Mouse (Mus musculus): ENCODE results near the gene Tekt5. TPM values are rescaled to one million over a fixed set of nuclear protein-coding genes. Genes with fewer than 3 reads are reported as not detected.

Tekt5 gene
- total and polyA plus RNA-seq, 3 experiments = 0.08 to 0.90 (median 0.71) TPM

GRCm38 (mm10) chr16:10415976-10416375, 20.7 kb upstream of the Tekt5 start:
- H3K4me1 ChIP-seq (ENCODE audit: insufficient read depth, low read depth, low read length) = peaks cover 34% of the 10 kb centered on the region
- no peaks in the 10 kb centered on the region for H3K27me3 ChIP-seq (ENCODE audit: insufficient read depth, low read length)
- no peak for DNase-seq (ENCODE audit: low spot score)
- peaks cover 84% of the 10 kb centered on the region for H3K36me3 ChIP-seq (replicated peaks)
- H3K9me3 ChIP-seq (replicated peaks) = no peaks in the 10 kb centered on the region
- H3K4me3 ChIP-seq (ENCODE audit: low read depth, low read length) = no peak overlapping the region
- TF ChIP-seq GATA2 (IDR thresholded peaks at IDR 0.05; ENCODE audit: borderline replicate concordance, low read depth, low read length) (no peak), GATA1 (IDR thresholded peaks at IDR 0.05; ENCODE audit: borderline replicate concordance, low read length) (no peak), TAL1 (conservative IDR thresholded peaks at IDR 0.05; ENCODE audit: low read depth, low read length) (no peak), POLR2AphosphoS5 (IDR thresholded peaks at IDR 0.05; ENCODE audit: insufficient replicate concordance, low read depth, low read length) (no peak), CTCF (IDR thresholded peaks at IDR 0.05; ENCODE audit: low read depth, low read length) (no peak)
- no peak for ATAC-seq (ENCODE audit: extremely low read depth, insufficient number of reproducible peaks, low FRiP score, poor library complexity, severe bottlenecking)

GRCm38 (mm10) chr16:10411764-10412746, 16.8 kb upstream of the Tekt5 start, which contains the start of gene Nubp1:
Nubp1 (plus strand) TSS chr16:10411948.
- peaks cover 5% of the 10 kb centered on the region; the same call in 1 of the 2 replicates for H3K27me3 ChIP-seq (ENCODE audit: insufficient read depth, low read length)
- DNase-seq (ENCODE audit: low spot score) (peak; percentile 95), ATAC-seq (ENCODE audit: extremely low read depth, insufficient number of reproducible peaks, low FRiP score, poor library complexity, severe bottlenecking) (peak; percentile 88)
- TF ChIP-seq CTCF (IDR thresholded peaks at IDR 0.05; ENCODE audit: low read depth, low read length) (no peak), POLR2AphosphoS5 (IDR thresholded peaks at IDR 0.05; ENCODE audit: insufficient replicate concordance, low read depth, low read length) (no peak), GATA1 (IDR thresholded peaks at IDR 0.05; ENCODE audit: borderline replicate concordance, low read length) (no peak), GATA2 (IDR thresholded peaks at IDR 0.05; ENCODE audit: borderline replicate concordance, low read depth, low read length) (no peak), TAL1 (conservative IDR thresholded peaks at IDR 0.05; ENCODE audit: low read depth, low read length) (no peak)
- H3K4me3 ChIP-seq (ENCODE audit: low read depth, low read length) = peak within 1 kb of the TSS; percentile 94
- peaks cover 37% of the 10 kb centered on the region for H3K4me1 ChIP-seq (ENCODE audit: insufficient read depth, low read depth, low read length)
- H3K9me3 ChIP-seq (replicated peaks) = no peaks in the 10 kb centered on the region
- H3K36me3 ChIP-seq (replicated peaks) = peaks cover 45% of the 10 kb centered on the region

- H3K4me1 ChIP-seq (ENCODE audit: insufficient read depth, low read depth, low read length) = no peaks in the 10 kb centered on the region
- peak; percentile 35 for DNase-seq (ENCODE audit: low spot score)
- peaks cover 11% of the 10 kb centered on the region; the same call in 1 of the 2 replicates for H3K27me3 ChIP-seq (ENCODE audit: insufficient read depth, low read length)
- H3K4me3 ChIP-seq (ENCODE audit: low read depth, low read length) = no peak overlapping the region
- H3K36me3 ChIP-seq (replicated peaks) = no peaks in the 10 kb centered on the region
- TF ChIP-seq CTCF (IDR thresholded peaks at IDR 0.05; ENCODE audit: low read depth, low read length) = peak; percentile 80
- TF ChIP-seq GATA1 (IDR thresholded peaks at IDR 0.05; ENCODE audit: borderline replicate concordance, low read length) = no peak
- TF ChIP-seq TAL1 (conservative IDR thresholded peaks at IDR 0.05; ENCODE audit: low read depth, low read length) = no peak
- peak; percentile 34; the same call in 1 of the 2 replicates for ATAC-seq (ENCODE audit: extremely low read depth, insufficient number of reproducible peaks, low FRiP score, poor library complexity, severe bottlenecking)
- no peaks in the 10 kb centered on the region for H3K9me3 ChIP-seq (replicated peaks)
Observed at GRCm38 (mm10) chr16:10399160-10399559, 3.9 kb upstream of the Tekt5 start.

GRCm38 (mm10) chr16:10398755-10399154, 3.5 kb upstream of the Tekt5 start:
- H3K36me3 ChIP-seq (replicated peaks) = no peaks in the 10 kb centered on the region
- H3K9me3 ChIP-seq (replicated peaks) = no peaks in the 10 kb centered on the region
- no peak for DNase-seq (ENCODE audit: low spot score)
- no peaks in the 10 kb centered on the region for H3K4me1 ChIP-seq (ENCODE audit: insufficient read depth, low read depth, low read length)
- no peak for ATAC-seq (ENCODE audit: extremely low read depth, insufficient number of reproducible peaks, low FRiP score, poor library complexity, severe bottlenecking)
- H3K4me3 ChIP-seq (ENCODE audit: low read depth, low read length) = no peak overlapping the region
- H3K27me3 ChIP-seq (ENCODE audit: insufficient read depth, low read length) = peaks cover 13% of the 10 kb centered on the region; the same call in 1 of the 2 replicates
- TF ChIP-seq POLR2AphosphoS5 (IDR thresholded peaks at IDR 0.05; ENCODE audit: insufficient replicate concordance, low read depth, low read length) = no peak
- no peak for TF ChIP-seq TAL1 (conservative IDR thresholded peaks at IDR 0.05; ENCODE audit: low read depth, low read length)
- TF ChIP-seq CTCF (IDR thresholded peaks at IDR 0.05; ENCODE audit: low read depth, low read length) = no peak
- TF ChIP-seq GATA2 (IDR thresholded peaks at IDR 0.05; ENCODE audit: borderline replicate concordance, low read depth, low read length) = no peak
- no peak for TF ChIP-seq GATA1 (IDR thresholded peaks at IDR 0.05; ENCODE audit: borderline replicate concordance, low read length)

GRCm38 (mm10) chr16:10392587-10392986, 2.7 kb downstream of the Tekt5 start:
- no peak for ATAC-seq (ENCODE audit: extremely low read depth, insufficient number of reproducible peaks, low FRiP score, poor library complexity, severe bottlenecking)
- Histone ChIP-seq H3K9me3 (replicated peaks) (no peaks in the 10 kb centered on the region), H3K36me3 (replicated peaks) (no peaks in the 10 kb centered on the region), H3K27me3 (ENCODE audit: insufficient read depth, low read length) (peaks cover 16% of the 10 kb centered on the region; the same call in 1 of the 2 replicates), H3K4me1 (ENCODE audit: insufficient read depth, low read depth, low read length) (peaks cover 10% of the 10 kb centered on the region), H3K4me3 (ENCODE audit: low read depth, low read length) (no peak overlapping the region)
- no peak for DNase-seq (ENCODE audit: low spot score)
- no peak for TF ChIP-seq GATA1 (IDR thresholded peaks at IDR 0.05; ENCODE audit: borderline replicate concordance, low read length)
- no peak for TF ChIP-seq POLR2AphosphoS5 (IDR thresholded peaks at IDR 0.05; ENCODE audit: insufficient replicate concordance, low read depth, low read length)
- no peak for TF ChIP-seq GATA2 (IDR thresholded peaks at IDR 0.05; ENCODE audit: borderline replicate concordance, low read depth, low read length)
- no peak for TF ChIP-seq CTCF (IDR thresholded peaks at IDR 0.05; ENCODE audit: low read depth, low read length)
- TF ChIP-seq TAL1 (conservative IDR thresholded peaks at IDR 0.05; ENCODE audit: low read depth, low read length) = no peak
